Mouse (Mus musculus): Measurements from ENCODE around the gene Neu3.

- TF ChIP-seq CTCF (IDR thresholded peaks at IDR 0.05; ENCODE audit: low read depth, low read length), result no peak
- no peak for TF ChIP-seq POLR2A (IDR thresholded peaks at IDR 0.05; ENCODE audit: extremely low read depth, insufficient read depth, low read length)
Observed at GRCm38 (mm10) chr7:99875891-99876290, 47.7 kb upstream of the Neu3 start.

All from liver, adult 2 months (tissue).